Mouse (Mus musculus) hindbrain, embryonic 11.5 days (tissue): ENCODE data around the gene Hectd1. TPM values are rescaled to one million over a fixed set of nuclear protein-coding genes. Genes with fewer than 3 reads are reported as not detected.

ENCODE experiments used
- ATAC-seq: fragments of 200-750 bp; cut with Nextera tagmentation; 2 replicates; pipeline ENCODE4 v1.8.0; 2017; ENCODE audit warnings: mild to moderate bottlenecking, moderate TSS enrichment, moderate library complexity; ENCODE audit not compliant: low FRiP score
- DNase-seq: peaks from one replicate; pipeline ENCODE4 v3.0.0-alpha.2; 2015; ENCODE audit warnings: low spot score
- H3K27ac ChIP-seq: fragments of 300-500 bp; sonication (generic); 2 replicates; pipeline ENCODE4 v1.5.1; 2014; ENCODE audit warnings: mild to moderate bottlenecking, low read depth, low read length
- H3K27me3 ChIP-seq: fragments of 300-500 bp; sonication (generic); 2 replicates; pipeline ENCODE4 v1.6.1; 2014; ENCODE audit warnings: mild to moderate bottlenecking, low read length, moderate library complexity, mixed read lengths; ENCODE audit not compliant: control insufficient read depth, insufficient read depth
- H3K36me3 ChIP-seq: fragments of 300-500 bp; sonication (generic); 2 replicates; pipeline ENCODE4 v1.6.1; 2014; ENCODE audit warnings: mild to moderate bottlenecking, low read length, moderate library complexity, mixed read lengths; ENCODE audit not compliant: control insufficient read depth, insufficient read depth
- H3K4me1 ChIP-seq: fragments of 300-500 bp; sonication (generic); replicated peaks from 2 replicates; pipeline ENCODE4 v1.6.1; 2014; ENCODE audit warnings: low read length, mixed read lengths; ENCODE audit not compliant: control insufficient read depth, insufficient read depth
- H3K4me2 ChIP-seq: fragments of 300-500 bp; sonication (generic); replicated peaks from 2 replicates; pipeline ENCODE4 v1.6.1; 2014; ENCODE audit warnings: mild to moderate bottlenecking, low read depth, low read length
- H3K4me3 ChIP-seq: fragments of 300-500 bp; sonication (generic); 2 replicates; pipeline ENCODE4 v1.5.1; 2014; ENCODE audit warnings: low read depth, low read length
- H3K9ac ChIP-seq: fragments of 300-500 bp; sonication (generic); 2 replicates; pipeline ENCODE4 v1.6.1; 2014; ENCODE audit warnings: low read depth, low read length
- H3K9me3 ChIP-seq: fragments of 300-500 bp; sonication (generic); 2 replicates; pipeline ENCODE4 v1.6.1; 2016; ENCODE audit warnings: low read length; ENCODE audit not compliant: control insufficient read depth
- WGBS: fragments of 180-500 bp; shearing (Covaris S2); extraction: QIAGEN DNeasy Blood & Tissue Kit; methylation state at CpG from one replicate; pipeline ENCODE4 v1.1.7; 2014; 5-methylcytosine and 5-hydroxymethylcytosine counted together
- polyA plus RNA-seq: library from polyadenylated mRNA; unstranded; fragments of >200 nt; fragmentation: Nextera tagmentation; extraction: Ambion mirVana; gene quantifications from 2 replicates; pipeline ENCODE4 v1.2.1, GENCODE M21; 2014

Gene Hectd1
- polyA plus RNA-seq, 1 experiment from 2014 or later, result 44.5 TPM

DNA sequence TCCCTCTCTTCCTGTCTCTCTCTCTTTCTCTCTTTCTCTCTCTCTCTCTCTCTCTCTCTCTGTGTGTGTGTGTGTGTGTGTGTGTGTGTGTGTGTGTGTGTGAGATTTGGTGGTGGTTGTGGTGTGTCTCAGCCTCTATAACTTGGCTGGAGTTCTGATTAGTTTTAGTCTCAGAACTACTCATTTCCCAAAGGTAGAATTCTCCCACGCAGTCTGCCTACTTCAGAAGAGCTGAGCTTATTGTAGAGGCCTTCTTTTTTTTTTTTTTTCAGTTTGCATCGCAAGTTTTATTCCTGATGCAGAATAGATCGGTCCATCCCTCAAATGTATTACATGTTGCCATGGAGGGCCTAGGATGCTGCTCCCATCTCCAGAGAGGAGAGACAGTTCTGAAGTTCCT, 119.6 kb downstream of the Hectd1 start:
- no peak overlapping the region for H3K27ac ChIP-seq
- no peak overlapping the region for H3K4me2 ChIP-seq
- no peak for ATAC-seq
- no peak overlapping the region for H3K4me3 ChIP-seq
- WGBS, result 79% methylated on average over 3 of the region's 3 CpGs
- no peak for DNase-seq
- no peaks in the 10 kb centered on the region for H3K9me3 ChIP-seq
- no peak overlapping the region for H3K9ac ChIP-seq
- H3K4me1 ChIP-seq, result no peaks in the 10 kb centered on the region
- no peaks in the 10 kb centered on the region for H3K36me3 ChIP-seq
- no peaks in the 10 kb centered on the region for H3K27me3 ChIP-seq

DNA sequence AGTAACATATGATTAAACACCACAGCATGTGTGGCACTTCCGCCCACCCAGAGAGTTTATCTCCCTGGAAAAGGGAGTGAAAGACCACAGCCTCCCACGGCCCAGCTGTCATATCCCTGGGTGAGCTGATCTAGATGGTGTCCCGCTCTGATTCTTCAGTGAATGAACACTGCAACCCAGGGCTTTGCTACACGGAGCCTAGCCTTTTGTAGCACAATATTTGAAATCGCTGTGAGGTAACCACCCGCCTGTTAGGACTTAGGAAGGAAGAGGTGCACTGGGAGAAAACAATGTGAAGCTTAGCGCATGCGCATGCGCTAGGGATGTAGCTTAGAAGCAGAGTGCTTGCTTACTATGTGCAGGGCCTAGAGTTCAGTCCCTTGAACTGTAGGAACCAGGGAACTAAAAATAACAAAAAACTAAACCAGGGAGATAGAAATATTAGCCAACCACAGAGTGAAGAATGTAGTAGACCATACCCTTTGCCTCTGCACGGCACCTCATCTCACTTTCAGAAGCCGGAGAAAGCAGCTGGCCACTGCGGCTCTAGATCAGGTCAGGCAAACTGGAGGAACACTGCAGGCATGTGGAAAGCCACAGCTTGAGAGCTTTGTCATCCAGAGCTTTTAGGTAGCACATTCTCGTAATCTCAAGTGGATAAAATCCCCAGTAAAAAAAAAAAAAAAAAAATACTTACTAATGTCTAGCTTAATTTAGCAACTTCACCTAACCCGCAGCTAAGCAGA, 120.2 kb downstream of the Hectd1 start:
- DNase-seq (no peak), ATAC-seq (no peak)
- Histone ChIP-seq H3K4me2 (no peak overlapping the region), H3K4me3 (no peak overlapping the region), H3K4me1 (no peaks in the 10 kb centered on the region), H3K27me3 (no peaks in the 10 kb centered on the region), H3K9me3 (no peaks in the 10 kb centered on the region), H3K27ac (no peak overlapping the region), H3K36me3 (no peaks in the 10 kb centered on the region), H3K9ac (no peak overlapping the region)
- 70% methylated on average over 14 of the region's 14 CpGs for WGBS

DNA sequence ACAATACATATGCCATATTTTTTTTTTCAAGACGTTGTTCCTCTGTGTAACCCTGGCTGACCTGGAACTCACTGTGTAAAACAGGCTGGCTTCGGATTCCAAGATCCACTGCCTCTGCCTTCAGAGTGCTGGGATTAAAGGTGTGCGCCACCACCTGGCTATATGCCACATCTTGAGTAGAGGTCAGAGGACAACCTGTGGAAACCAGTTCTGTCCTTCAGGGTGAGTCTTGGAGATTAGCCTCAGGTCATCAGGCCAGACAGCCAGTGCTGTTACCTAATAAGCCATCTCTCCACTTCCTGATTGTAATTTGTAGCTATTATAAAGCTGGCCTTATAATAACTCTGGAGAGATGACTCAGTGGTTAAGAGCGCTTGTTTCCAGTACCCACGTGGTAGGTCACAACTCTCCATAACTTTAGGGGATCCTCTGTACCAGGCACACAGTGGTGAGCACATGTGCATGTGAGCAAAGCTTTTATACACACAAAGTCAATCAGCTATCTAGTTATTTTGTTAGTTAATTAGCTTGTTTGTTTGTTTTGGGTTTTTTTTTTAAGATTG, 122.6 kb downstream of the Hectd1 start:
- Histone ChIP-seq H3K4me2 (no peak overlapping the region), H3K4me1 (peaks cover 3% of the 10 kb centered on the region; the same call in 1 of the 2 replicates), H3K36me3 (no peaks in the 10 kb centered on the region), H3K4me3 (no peak overlapping the region), H3K9me3 (no peaks in the 10 kb centered on the region), H3K27me3 (no peaks in the 10 kb centered on the region), H3K27ac (no peak overlapping the region), H3K9ac (no peak overlapping the region)
- ATAC-seq, result no peak
- DNase-seq, result no peak
- WGBS, result 84% methylated on average over 5 of the region's 5 CpGs

GRCm38 (mm10) chr12:51705778-51706177, 123.6 kb downstream of the Hectd1 start:
- Histone ChIP-seq H3K27me3 (no peaks in the 10 kb centered on the region), H3K4me2 (no peak overlapping the region), H3K9me3 (no peaks in the 10 kb centered on the region), H3K4me1 (peaks cover 3% of the 10 kb centered on the region; the same call in 1 of the 2 replicates), H3K27ac (no peak overlapping the region), H3K9ac (no peak overlapping the region), H3K36me3 (no peaks in the 10 kb centered on the region), H3K4me3 (no peak overlapping the region)
- WGBS, result 82% methylated on average over 12 of the region's 12 CpGs
- DNase-seq, result no peak
- ATAC-seq, result no peak

DNA sequence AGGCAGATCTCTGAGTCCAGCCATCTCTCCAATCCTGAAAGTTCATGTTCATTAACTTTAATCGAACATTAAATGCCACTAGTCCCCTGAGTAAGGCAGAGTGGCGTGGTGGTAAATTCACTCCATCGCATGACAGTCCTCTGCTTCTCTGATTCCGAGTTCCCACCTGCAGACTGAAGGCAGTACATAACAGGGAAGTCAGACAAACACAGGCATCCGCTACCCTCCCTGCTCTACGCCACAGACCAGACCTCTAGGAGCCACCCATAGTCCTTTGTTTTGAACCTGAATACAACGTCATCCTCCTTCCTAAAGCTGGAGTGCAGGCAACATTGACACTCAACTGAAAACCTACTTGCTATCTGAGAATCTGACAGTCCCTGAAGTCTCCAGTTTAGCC, 124.8 kb downstream of the Hectd1 start:
- Histone ChIP-seq H3K4me2 (no peak overlapping the region), H3K36me3 (no peaks in the 10 kb centered on the region), H3K4me3 (no peak overlapping the region), H3K9ac (no peak overlapping the region), H3K27ac (no peak overlapping the region), H3K4me1 (peaks cover 3% of the 10 kb centered on the region; the same call in 1 of the 2 replicates), H3K9me3 (no peaks in the 10 kb centered on the region), H3K27me3 (no peaks in the 10 kb centered on the region)
- ATAC-seq (no peak), DNase-seq (no peak)
- 71% methylated on average over 7 of the region's 7 CpGs for WGBS

DNA sequence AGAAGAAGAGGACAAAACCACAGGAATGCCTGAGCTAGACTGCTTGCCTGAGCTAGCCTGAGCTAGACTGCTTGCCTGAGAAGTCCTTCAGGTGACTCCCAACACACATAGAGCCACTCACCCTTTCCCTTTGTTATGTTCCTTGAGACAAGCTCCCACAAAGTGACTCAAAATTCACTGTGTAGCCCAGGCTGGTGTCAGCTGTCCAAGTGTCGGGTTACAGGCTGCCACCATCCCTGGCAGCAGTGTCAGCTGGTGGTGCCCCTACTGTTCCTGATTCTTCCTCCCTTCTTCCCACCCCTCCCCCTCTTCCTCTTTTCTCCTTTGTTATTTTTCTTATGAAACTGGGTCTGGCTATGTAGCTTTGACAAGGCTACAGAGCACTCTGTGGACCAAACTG, 125.5 kb downstream of the Hectd1 start:
- no peaks in the 10 kb centered on the region for H3K36me3 ChIP-seq
- peak; percentile 51; the same call in 1 of the 2 replicates for ATAC-seq

GRCm38 (mm10) chr12:51701723-51702122, 127.6 kb downstream of the Hectd1 start:
- no peak overlapping the region for H3K4me2 ChIP-seq
- H3K36me3 ChIP-seq, result no peaks in the 10 kb centered on the region
- no peak for ATAC-seq
- no peak overlapping the region for H3K4me3 ChIP-seq
- no peak overlapping the region for H3K9ac ChIP-seq
- H3K4me1 ChIP-seq, result peaks cover 3% of the 10 kb centered on the region; the same call in 1 of the 2 replicates
- H3K27me3 ChIP-seq, result no peaks in the 10 kb centered on the region
- DNase-seq, result no peak
- no peaks in the 10 kb centered on the region for H3K9me3 ChIP-seq
- H3K27ac ChIP-seq, result no peak overlapping the region

More for the DNA sequence above, 125.5 kb downstream of the Hectd1 start:
- Histone ChIP-seq H3K9me3 (no peaks in the 10 kb centered on the region), H3K9ac (no peak overlapping the region), H3K27ac (no peak overlapping the region), H3K27me3 (no peaks in the 10 kb centered on the region), H3K4me1 (peaks cover 3% of the 10 kb centered on the region; the same call in 1 of the 2 replicates), H3K4me2 (no peak overlapping the region), H3K4me3 (no peak overlapping the region)
- 6% methylated on average over 1 of the region's 1 CpGs for WGBS
- DNase-seq, result peak; percentile 26

- Histone ChIP-seq H3K27ac (no peak overlapping the region), H3K36me3 (no peaks in the 10 kb centered on the region), H3K4me3 (no peak overlapping the region), H3K27me3 (no peaks in the 10 kb centered on the region), H3K4me1 (peaks cover 3% of the 10 kb centered on the region; the same call in 1 of the 2 replicates), H3K9me3 (no peaks in the 10 kb centered on the region), H3K4me2 (no peak overlapping the region), H3K9ac (no peak overlapping the region)
- WGBS, result 57% methylated on average over 8 of the region's 8 CpGs
- DNase-seq (no peak), ATAC-seq (no peak)
Observed at GRCm38 (mm10) chr12:51699623-51700393, 129.5 kb downstream of the Hectd1 start.
